Mouse (Mus musculus) midbrain, postnatal 0 days (tissue): ENCODE measurements around the gene Thap12. TPM values are rescaled to one million over a fixed set of nuclear protein-coding genes. Genes with fewer than 3 reads are reported as not detected.

Experiments
- ATAC-seq: fragments of 200-750 bp; cut with Nextera tagmentation; 2 replicates; pipeline ENCODE4 v1.8.0; 2017; ENCODE audit warnings: moderate number of reproducible peaks, mild to moderate bottlenecking, moderate TSS enrichment, moderate library complexity; ENCODE audit not compliant: low FRiP score
- DNase-seq: peaks from one replicate; pipeline ENCODE4 v3.0.0-alpha.2; 2015; ENCODE audit warnings: low spot score
- H3K27ac ChIP-seq: fragments of 300-500 bp; sonication (generic); 2 replicates; pipeline ENCODE4 v1.5.1; 2014; ENCODE audit warnings: low read depth, mild to moderate bottlenecking, low read length, mixed read lengths
- H3K27me3 ChIP-seq: fragments of 300-500 bp; sonication (generic); 2 replicates; pipeline ENCODE4 v1.6.1; 2014; ENCODE audit warnings: low read length, control low read depth, mixed read lengths; ENCODE audit not compliant: insufficient read depth
- H3K36me3 ChIP-seq: fragments of 300-500 bp; sonication (generic); 2 replicates; pipeline ENCODE4 v1.6.1; 2014; ENCODE audit warnings: low read length, control low read depth, mixed read lengths; ENCODE audit not compliant: insufficient read depth
- H3K4me1 ChIP-seq: fragments of 300-500 bp; sonication (generic); 2 replicates; pipeline ENCODE4 v1.6.1; 2014; ENCODE audit warnings: mild to moderate bottlenecking, control low read depth, antibody characterized with exemption, low read length, mixed read lengths; ENCODE audit not compliant: insufficient read depth
- H3K4me2 ChIP-seq: fragments of 300-500 bp; sonication (generic); 2 replicates; pipeline ENCODE4 v1.6.1; 2014; ENCODE audit warnings: low read depth, mild to moderate bottlenecking, low read length, mixed read lengths; ENCODE audit not compliant: poor library complexity, severe bottlenecking
- H3K4me3 ChIP-seq: fragments of 300-500 bp; sonication (generic); 2 replicates; pipeline ENCODE4 v1.5.1; 2014; ENCODE audit warnings: low read depth, mild to moderate bottlenecking, low read length, moderate library complexity
- H3K9ac ChIP-seq: fragments of 300-500 bp; sonication (generic); replicated peaks from 2 replicates; pipeline ENCODE4 v1.6.1; 2014; ENCODE audit warnings: mild to moderate bottlenecking, low read length, moderate library complexity, mixed read lengths; ENCODE audit not compliant: poor library complexity, severe bottlenecking
- H3K9me3 ChIP-seq: fragments of 300-500 bp; sonication (generic); 2 replicates; pipeline ENCODE4 v1.6.1; 2016; ENCODE audit warnings: low read length, control low read depth
- CTCF ChIP-seq: IDR thresholded peaks from 2 replicates; pipeline ENCODE4 v1.5.1; 2016; ENCODE audit warnings: antibody characterized with exemption, mild to moderate bottlenecking
- WGBS: fragments of 180-500 bp; shearing (Covaris S2); extraction: QIAGEN DNeasy Blood & Tissue Kit; methylation state at CpG from one replicate; pipeline ENCODE4 v1.1.7; 2014; 5-methylcytosine and 5-hydroxymethylcytosine counted together
- polyA plus RNA-seq: library from polyadenylated mRNA; unstranded; fragments of >200 nt; fragmentation: Nextera tagmentation; extraction: Ambion mirVana; gene quantifications from 2 replicates; pipeline ENCODE4 v1.2.1, GENCODE M21; 2015
- total RNA-seq: library from RNA; depleted of rRNA; stranded (reverse); fragments of >200 nt; gene quantifications from 2 replicates; pipeline ENCODE4 v1.2.3, GENCODE M21; 2014

Thap12 gene
- total and polyA plus RNA-seq, 2 experiments from 2014 or later: 49.1 to 64.2 TPM

DNA sequence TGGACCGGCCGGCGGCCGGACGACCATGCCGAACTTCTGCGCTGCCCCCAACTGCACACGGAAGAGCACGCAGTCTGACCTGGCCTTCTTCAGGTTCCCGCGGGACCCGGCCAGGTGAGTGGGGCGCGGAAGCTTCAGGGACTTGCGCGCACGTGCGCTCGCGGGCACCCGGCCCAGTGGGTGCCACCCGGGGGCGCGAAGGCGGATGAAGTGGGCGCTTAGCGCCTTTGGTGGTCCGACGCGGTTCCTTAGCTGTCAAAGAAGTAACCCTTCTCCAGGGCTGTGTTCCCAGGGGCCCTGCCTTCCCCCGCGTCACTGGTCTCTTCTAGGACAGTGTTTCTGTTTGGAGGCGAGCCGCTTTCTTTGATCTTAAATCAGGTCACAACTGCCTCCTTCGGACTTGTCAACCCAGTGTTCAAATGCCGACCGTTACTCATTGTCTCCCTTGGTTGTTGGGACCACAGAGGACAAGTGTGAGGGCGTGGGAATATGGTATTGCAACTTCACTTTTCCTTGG lies 520 bp downstream of the Thap12 start:
- peak overlapping the region; percentile 98 for H3K4me3 ChIP-seq
- peak; percentile 28 for DNase-seq
- H3K9me3 ChIP-seq: no peaks in the 10 kb centered on the region
- H3K4me1 ChIP-seq: peaks cover 15% of the 10 kb centered on the region; the same call in 1 of the 2 replicates
- no peak for TF ChIP-seq CTCF
- 0% methylated on average over 38 of the region's 38 CpGs for WGBS
- H3K27me3 ChIP-seq: no peaks in the 10 kb centered on the region
- peak overlapping the region; percentile 57 for H3K4me2 ChIP-seq
- peak overlapping the region; percentile 86 for H3K9ac ChIP-seq
- peak overlapping the region; percentile 74 for H3K27ac ChIP-seq
- H3K36me3 ChIP-seq: no peaks in the 10 kb centered on the region
- ATAC-seq: peak; percentile 32

DNA sequence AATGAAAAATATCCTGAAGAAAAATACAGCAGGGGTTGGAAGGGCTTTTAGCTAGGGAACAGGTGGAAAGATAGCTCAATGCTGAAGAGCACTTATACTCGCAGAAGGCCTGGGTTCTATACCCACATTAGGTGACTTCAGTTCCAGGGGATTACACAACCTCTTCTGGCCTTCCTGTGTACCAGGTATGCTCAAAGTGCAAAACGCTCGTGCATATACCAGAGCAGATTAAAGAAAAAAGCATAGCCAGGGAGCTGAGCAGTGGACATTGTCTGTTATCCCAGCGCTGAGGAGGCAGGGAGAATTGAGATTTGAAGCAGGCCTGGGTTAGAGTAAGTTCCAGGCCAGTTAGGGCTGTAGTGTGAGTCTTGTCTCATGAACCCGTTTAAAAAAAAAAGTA lies 1.4 kb downstream of the Thap12 start:
- WGBS: 40% methylated on average over 5 of the region's 5 CpGs
- no peaks in the 10 kb centered on the region for H3K27me3 ChIP-seq
- peak overlapping the region; percentile 98 for H3K4me3 ChIP-seq
- peak overlapping the region; percentile 86; the same call in 1 of the 2 replicates for H3K9ac ChIP-seq
- no peak for ATAC-seq
- no peak for TF ChIP-seq CTCF
- H3K4me1 ChIP-seq: peaks cover 15% of the 10 kb centered on the region; the same call in 1 of the 2 replicates
- H3K27ac ChIP-seq: no peak overlapping the region
- no peak for DNase-seq
- no peaks in the 10 kb centered on the region for H3K36me3 ChIP-seq
- peak overlapping the region; percentile 57 for H3K4me2 ChIP-seq
- H3K9me3 ChIP-seq: no peaks in the 10 kb centered on the region

DNA sequence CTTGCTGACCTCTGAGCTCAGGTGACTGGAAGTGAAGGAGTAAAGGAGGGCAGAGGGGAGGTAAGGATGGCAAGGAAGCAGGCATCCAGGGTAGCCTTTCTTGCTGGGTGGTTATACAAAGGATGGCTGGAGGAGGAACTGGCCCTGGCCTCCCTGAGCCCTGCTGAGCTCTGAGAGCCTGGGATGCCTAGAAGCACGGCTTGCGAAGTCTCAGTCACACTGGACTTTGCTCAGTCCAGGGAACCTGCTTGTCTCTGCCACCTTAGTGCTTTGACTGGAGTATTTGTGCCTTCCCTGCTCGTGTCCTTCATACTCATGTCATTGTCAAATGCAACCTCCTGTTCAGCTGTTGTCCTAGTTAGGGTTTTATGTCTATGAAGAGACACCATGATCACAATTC lies 10.8 kb downstream of the Thap12 start:
- DNase-seq (no peak), ATAC-seq (no peak)
- TF ChIP-seq CTCF: no peak
- Histone ChIP-seq H3K9me3 (no peaks in the 10 kb centered on the region), H3K4me1 (no peaks in the 10 kb centered on the region), H3K4me2 (no peak overlapping the region), H3K36me3 (peaks cover 37% of the 10 kb centered on the region), H3K27ac (no peak overlapping the region), H3K4me3 (no peak overlapping the region), H3K9ac (no peak overlapping the region), H3K27me3 (no peaks in the 10 kb centered on the region)
- WGBS: 89% methylated on average over 3 of the region's 3 CpGs

DNA sequence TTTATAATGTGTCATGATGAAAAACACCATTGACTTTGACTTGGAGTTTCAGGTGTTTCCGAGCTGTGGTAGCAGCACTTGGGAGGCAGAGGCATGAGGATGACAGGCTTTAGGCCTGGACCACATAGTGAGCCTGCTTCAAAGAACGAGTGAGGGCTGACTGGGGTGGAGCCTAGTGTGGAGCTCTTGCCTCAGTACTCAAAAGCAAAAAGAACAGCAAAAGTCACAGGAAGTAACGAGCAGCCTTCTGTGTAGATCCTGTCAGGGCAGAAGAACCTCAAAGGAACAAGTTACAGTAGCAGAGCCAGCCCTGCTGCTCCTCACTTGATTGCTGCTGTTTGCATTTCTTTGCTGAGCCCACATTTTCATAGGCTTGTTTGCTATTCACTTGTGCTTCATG lies 14.5 kb downstream of the Thap12 start:
- Histone ChIP-seq H3K36me3 (peaks cover 28% of the 10 kb centered on the region), H3K4me1 (no peaks in the 10 kb centered on the region), H3K4me3 (no peak overlapping the region), H3K27ac (no peak overlapping the region), H3K9me3 (no peaks in the 10 kb centered on the region), H3K9ac (no peak overlapping the region), H3K4me2 (no peak overlapping the region), H3K27me3 (no peaks in the 10 kb centered on the region)
- WGBS: 66% methylated on average over 3 of the region's 3 CpGs
- TF ChIP-seq CTCF: no peak
- DNase-seq (no peak), ATAC-seq (no peak)

DNA sequence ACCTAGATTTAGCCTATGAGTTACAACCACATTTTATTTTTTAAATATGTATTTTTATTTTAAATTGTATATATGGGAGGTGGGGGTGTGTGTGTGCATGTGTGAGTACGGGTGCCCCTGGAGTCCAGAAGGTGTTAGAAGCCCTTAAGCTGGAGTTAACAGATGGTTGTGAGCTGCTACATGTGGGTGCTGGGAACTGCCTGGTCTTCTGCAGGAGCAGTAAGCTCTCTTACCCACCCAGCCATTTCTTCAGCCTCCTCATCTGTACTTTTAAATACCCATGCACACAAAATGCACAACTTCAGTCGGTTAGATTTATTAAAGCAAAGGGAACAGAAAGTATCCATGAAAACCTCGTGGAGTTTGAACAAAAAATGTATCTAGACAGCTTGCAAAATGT lies 16.9 kb downstream of the Thap12 start:
- Histone ChIP-seq H3K36me3 (peaks cover 14% of the 10 kb centered on the region; the same call in 1 of the 2 replicates), H3K27me3 (no peaks in the 10 kb centered on the region), H3K9ac (no peak overlapping the region), H3K9me3 (no peaks in the 10 kb centered on the region), H3K27ac (no peak overlapping the region), H3K4me2 (no peak overlapping the region), H3K4me1 (no peaks in the 10 kb centered on the region), H3K4me3 (no peak overlapping the region)
- ATAC-seq: no peak
- WGBS: 95% methylated on average over 3 of the region's 3 CpGs
- no peak for DNase-seq
- no peak for TF ChIP-seq CTCF

DNA sequence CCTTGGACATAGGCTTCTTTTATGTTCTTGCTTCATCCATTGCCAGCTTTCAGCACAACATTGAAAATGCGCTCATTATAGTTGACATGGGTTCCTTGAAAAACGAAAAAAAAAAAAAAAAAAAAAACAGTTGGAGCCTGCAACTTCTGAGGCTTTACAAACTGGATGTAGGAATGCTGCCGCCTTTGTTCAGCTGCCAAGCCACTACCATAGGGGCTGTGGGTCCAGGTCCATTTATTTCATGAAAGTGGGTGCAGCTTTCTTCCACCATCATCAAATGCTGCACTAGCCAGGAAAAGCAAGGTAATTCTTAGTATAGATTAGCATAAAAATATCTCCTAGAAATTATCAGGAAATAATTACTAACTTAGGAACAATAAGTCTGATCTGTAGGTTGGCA lies 17.8 kb downstream of the Thap12 start:
- peaks cover 4% of the 10 kb centered on the region; the same call in 1 of the 2 replicates for H3K36me3 ChIP-seq
- ATAC-seq (no peak), DNase-seq (no peak)
- H3K27me3 ChIP-seq: no peaks in the 10 kb centered on the region
- H3K9me3 ChIP-seq: no peaks in the 10 kb centered on the region
- H3K9ac ChIP-seq: no peak overlapping the region
- WGBS: 55% methylated on average over 3 of the region's 3 CpGs
- H3K27ac ChIP-seq: no peak overlapping the region
- TF ChIP-seq CTCF: no peak
- H3K4me1 ChIP-seq: no peaks in the 10 kb centered on the region
- no peak overlapping the region for H3K4me3 ChIP-seq
- no peak overlapping the region for H3K4me2 ChIP-seq
